Mouse (Mus musculus): Measurements from ENCODE around the gene Terf2.

Gene Terf2

DNA sequence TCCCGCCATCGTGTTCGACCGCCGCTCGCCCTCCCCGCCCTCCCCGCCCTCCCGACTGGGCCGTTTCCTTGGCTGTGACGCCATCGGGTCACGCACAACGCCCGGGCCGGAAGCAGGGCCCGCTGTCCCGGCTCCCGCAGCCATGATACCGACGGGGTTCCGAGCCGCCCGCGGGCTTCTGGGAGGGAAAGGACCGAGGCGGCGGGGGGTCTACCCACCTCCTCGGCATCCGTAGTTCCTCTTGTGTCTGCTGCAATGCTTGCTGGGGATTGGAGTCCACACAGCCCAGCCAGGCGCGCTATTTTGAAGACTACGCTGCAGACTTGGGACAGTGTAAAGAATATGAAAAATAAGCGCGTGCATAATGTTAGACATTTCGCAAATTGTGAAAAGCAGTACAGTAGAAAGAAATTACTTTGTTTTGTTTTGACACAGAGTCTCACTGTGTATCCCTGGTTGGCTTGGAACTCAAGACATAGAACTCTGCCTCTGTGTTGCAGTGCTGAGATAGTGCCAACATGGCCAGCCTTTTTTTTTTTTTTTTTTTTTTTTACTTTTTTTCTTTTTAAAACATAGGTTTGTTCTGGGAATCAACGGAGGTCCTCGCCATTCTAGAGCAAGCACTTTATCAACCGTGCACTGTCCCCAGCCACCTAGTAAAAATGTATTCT, at the start of gene Terf2:
Gene Terf2, minus strand, starts transcription at position 182 of the 671 bp plus-strand sequence.
- in situ Hi-C loops (cut with MboI; ENCODE audit: low pct_unique_long_range_greater_than_20kb in 1 of 2, low sequenced_read_pairs in 2 of 2, unreplicated experiment in 1 of 2): no loop called here

DNA sequence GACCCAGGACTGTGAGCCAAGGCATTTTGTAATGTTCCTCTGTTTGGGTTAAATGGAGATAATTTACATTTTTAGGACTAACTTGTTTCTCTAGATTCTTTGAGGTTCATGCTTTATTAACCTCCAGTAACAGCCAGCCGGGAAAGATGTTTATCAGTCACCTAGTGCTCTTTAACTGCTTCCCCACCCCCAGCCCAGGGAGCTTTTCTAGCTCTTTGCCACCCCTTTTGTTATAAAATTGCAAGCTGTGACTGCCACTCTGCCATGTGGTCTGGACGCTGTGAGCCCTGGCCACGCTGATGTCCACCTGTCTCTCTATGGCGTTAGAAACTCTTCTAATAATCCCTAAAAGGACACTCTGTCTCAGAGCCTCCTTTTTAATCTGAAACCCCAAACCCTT, 47.2 kb upstream of the Terf2 start:
- in situ Hi-C loops (cut with MboI; ENCODE audit: low pct_unique_long_range_greater_than_20kb in 1 of 2, low sequenced_read_pairs in 2 of 2, unreplicated experiment in 1 of 2): no loop called here

GRCm38 (mm10) chr8:107142539-107142938, 46.2 kb upstream of the Terf2 start:
- in situ Hi-C loops (cut with MboI; ENCODE audit: low pct_unique_long_range_greater_than_20kb in 1 of 2, low sequenced_read_pairs in 2 of 2, unreplicated experiment in 1 of 2): no loop called here

DNA sequence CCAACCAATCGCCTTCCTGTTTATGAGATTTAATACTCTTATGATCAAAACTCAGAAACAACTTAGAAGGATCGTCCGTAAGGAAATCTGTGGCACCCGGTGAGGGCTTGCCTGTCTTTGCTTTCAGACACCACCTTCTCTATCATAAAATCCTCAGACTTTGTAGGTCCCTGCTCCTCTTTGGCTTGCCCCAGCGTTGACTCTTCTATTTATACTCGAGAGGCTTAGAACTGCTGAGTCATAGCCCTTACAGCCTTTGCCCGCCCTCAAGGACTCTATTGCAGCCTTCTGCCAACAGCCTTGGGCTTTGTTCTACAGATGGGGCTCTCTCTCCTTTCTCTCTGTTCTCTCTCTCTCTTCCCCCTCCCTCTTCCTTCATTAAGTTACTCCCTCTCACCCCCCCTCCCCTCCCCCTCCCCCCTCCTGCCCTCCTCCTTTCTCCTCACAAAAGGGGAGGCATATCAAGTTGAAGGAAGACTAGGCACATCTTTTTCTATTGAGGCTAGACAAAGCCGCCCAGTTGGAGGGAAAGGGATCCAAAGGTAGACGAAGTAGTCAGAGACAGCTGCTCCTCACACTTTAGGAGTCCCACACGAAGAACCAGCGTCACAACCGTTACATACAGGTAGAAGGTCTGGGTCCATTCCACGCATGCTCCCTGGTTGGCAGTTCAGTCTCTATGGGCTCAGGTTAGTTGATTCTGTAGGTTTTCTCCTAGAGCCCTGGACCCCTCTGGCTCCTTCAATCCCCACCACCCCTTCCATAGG, 43.5 kb upstream of the Terf2 start:
- in situ Hi-C loops (cut with MboI; ENCODE audit: low pct_unique_long_range_greater_than_20kb in 1 of 2, low sequenced_read_pairs in 2 of 2, unreplicated experiment in 1 of 2): no loop called here

GRCm38 (mm10) chr8:107138338-107138737, 42.0 kb upstream of the Terf2 start:
- in situ Hi-C loops (cut with MboI; ENCODE audit: low pct_unique_long_range_greater_than_20kb in 1 of 2, low sequenced_read_pairs in 2 of 2, unreplicated experiment in 1 of 2): no loop called here

- in situ Hi-C loops (cut with MboI; ENCODE audit: low pct_unique_long_range_greater_than_20kb in 1 of 2, low sequenced_read_pairs in 2 of 2, unreplicated experiment in 1 of 2): no loop called here
Observed at GRCm38 (mm10) chr8:107137591-107137990, 41.2 kb upstream of the Terf2 start.

DNA sequence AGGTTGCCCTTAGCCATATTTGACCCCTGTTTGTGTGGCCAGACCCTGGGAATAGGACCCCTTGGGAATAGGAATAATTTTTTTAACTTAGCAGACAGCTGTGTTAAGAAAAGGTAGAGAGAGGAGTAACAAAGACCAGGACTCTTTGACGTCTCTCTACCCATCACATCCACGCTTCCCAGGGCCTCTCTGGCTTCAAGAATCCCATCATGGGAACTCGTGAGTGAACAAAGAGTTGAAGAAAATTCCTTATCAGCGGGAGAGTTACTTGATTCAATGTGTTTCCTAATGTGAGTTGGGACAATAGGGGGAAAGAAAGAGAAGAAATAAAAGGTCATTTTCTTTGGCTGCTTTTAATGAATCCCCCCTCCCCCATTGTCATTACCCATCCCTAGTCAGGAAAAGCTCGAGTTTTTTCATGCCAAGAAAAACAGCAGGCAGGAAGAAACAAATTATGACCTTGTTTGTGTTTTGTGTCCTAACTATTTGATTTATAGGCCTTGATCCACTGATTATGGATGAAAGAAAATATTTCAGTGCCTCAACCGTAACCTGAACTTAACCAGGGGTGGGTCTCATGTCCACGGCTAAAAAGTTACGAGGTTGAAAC, 39.8 kb upstream of the Terf2 start:
- in situ Hi-C loops (cut with MboI; ENCODE audit: low pct_unique_long_range_greater_than_20kb in 1 of 2, low sequenced_read_pairs in 2 of 2, unreplicated experiment in 1 of 2): no loop called here

- in situ Hi-C loops (cut with MboI; ENCODE audit: low pct_unique_long_range_greater_than_20kb in 1 of 2, low sequenced_read_pairs in 2 of 2, unreplicated experiment in 1 of 2): no loop called here
Observed at GRCm38 (mm10) chr8:107133881-107134280, 37.5 kb upstream of the Terf2 start.

DNA sequence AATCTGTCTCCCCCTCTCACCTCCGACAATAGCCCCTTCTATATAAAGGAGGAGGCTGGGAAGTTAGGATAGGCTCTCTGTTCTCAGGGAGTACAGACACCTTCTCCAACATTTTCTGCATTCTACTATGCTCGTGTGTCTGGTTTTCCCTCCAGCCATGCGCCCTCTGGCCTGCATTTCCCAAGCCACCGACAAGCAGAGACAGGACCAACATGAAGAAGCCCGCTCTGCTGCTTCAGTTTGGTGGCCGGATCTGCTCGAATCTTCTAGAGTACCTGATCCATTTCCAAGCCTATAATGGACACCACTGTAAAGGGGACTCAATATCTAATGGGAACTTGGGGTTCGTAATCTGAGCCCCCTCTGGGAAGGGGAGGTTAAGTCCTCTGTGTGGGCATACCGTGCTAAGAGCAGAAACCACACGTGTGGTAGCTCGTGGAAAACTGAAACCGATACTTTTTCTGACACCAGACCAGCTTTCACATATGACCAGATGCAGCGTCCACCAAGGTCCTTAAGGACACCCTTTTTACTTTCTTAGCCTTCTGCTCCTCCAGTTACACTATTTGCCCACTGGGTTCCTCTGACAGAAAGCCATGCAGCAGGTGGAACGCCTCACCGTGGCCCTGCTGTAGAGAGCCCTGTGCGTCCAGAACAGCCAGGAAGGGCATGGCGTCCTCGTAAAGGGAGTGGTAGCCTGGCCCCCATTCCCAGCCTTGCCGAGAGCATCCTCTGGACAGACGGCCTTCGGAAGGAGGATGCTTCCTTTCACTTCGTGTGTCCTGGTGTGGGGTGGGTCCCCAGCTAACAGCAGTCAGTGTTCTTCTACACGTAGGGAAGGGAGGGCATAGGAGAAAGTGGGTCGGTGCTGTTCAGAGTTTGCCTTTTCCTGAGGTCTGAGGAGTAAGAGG, 36.5 kb upstream of the Terf2 start:
- in situ Hi-C loops (cut with MboI; ENCODE audit: low pct_unique_long_range_greater_than_20kb in 1 of 2, low sequenced_read_pairs in 2 of 2, unreplicated experiment in 1 of 2): no loop called here

DNA sequence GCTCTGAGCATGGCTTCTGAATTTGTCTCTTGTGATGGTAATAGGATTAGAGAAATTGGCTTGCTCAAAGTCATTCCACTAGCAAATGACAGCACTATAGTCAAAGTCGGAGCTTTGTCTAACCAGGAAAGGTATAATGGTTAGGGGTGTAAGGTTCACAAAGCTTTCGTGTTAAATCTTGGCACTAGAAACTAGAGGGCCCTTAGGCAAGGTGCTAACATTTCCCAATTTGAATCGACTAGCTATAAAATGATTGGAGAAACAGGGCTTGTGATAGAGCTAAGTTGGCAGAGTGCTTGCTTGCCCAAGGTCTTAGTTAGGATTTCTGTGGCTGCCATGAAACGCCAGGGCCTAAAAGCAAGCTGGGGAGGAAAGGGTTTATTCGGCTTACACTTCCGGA, 33.7 kb upstream of the Terf2 start:
- in situ Hi-C loops (cut with MboI; ENCODE audit: low pct_unique_long_range_greater_than_20kb in 1 of 2, low sequenced_read_pairs in 2 of 2, unreplicated experiment in 1 of 2): no loop called here

DNA sequence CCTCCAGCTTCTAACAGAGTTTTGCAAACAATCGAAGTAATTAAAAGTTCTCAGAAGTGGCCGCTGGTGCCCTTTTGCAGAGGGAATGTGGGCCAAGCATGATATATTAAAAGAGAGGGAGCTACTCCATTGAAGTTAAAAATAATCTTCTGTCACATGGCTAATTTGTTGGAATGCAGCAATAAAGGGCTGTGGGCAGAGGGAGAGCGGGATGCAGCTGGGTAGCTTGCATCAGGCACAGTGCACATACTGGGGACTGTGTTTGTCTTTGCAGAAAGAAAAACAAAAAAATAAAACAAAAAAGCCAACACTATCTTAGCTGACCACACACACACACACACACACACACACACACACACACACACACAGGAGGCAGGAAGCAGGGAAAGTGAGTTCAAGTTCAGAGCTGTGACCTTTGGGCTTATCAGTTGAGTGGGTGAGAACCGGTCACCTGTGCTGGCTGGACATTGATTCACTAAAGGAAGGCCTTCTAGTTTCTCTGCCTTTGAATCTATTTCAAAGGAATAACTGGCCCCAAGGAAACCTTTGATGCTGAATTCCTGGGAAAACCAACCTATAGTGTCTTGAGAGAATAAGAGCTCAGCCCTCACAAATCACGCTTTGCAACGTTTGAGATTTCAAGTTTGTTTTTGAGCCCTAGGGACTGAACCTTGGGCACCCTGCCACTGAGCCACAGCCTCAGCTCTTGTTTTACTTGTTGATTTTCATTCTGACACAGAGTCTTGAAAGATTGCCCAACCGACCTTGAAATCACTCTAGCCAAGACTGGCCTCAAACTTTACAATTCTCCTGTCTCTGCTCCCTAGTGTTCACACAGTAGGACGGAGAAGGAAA, 33.1 kb upstream of the Terf2 start:
- in situ Hi-C loops (cut with MboI; ENCODE audit: low pct_unique_long_range_greater_than_20kb in 1 of 2, low sequenced_read_pairs in 2 of 2, unreplicated experiment in 1 of 2): no loop called here

DNA sequence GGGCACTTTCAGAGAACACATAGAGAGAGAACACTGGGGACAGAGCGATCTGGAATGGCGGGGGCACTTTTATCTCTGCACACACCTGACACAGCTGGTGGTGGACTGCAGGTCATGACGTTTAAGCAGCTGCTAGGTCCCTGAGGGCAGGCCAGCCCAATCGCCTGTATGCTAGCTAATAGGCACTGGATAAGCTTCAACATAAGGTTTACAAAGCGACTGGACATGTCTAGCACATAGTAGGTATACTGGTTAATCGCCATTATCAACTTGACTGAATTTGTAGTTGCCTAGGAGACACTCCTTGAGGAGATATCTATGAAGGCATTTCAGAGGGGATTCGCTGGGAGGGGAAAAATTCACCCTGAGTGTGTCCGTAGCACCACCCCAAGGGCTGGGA, 28.0 kb upstream of the Terf2 start:
- in situ Hi-C loops (cut with MboI; ENCODE audit: low pct_unique_long_range_greater_than_20kb in 1 of 2, low sequenced_read_pairs in 2 of 2, unreplicated experiment in 1 of 2): loop anchor here in 1 of 2 experiments (5.0 kb wide), 1 partner anchor 43 kb away; no protein-coding TSS in a partner anchor

- in situ Hi-C loops (cut with MboI; ENCODE audit: low pct_unique_long_range_greater_than_20kb in 1 of 2, low sequenced_read_pairs in 2 of 2, unreplicated experiment in 1 of 2): loop anchor here in 1 of 2 experiments (5.0 kb wide), 1 partner anchor 44 kb away; no protein-coding TSS in a partner anchor
Observed at GRCm38 (mm10) chr8:107123063-107123614, 26.8 kb upstream of the Terf2 start.

DNA sequence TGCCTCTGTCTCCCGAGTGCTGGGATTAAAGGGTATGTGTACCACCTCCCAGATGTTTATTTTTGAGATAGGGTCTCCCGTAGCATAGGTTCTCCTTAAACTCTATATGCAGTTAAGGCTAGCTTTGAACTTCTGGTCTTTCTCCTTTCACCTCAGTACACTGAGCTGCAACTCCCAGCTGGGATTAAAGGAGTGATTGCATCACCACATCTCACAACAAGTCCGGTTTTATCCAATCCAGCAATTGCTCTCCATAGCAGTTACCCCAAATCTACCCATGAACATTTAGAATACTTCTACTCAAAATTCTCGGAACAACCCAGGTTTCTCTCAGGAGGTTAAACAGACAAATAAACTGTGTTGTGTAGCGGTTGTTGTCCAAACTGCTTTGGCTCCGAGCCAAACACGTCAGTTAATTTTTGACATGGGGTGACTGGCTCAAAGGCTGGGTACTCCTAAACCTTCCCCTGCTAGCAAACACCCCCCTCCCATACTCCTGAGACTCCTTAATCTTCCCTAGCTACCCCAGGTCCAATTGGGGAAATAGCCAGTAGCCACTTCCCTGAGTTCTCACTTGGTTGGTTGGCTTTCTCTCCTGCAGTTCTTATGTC, 25.4 kb upstream of the Terf2 start:
- in situ Hi-C loops (cut with MboI; ENCODE audit: low pct_unique_long_range_greater_than_20kb in 1 of 2, low sequenced_read_pairs in 2 of 2, unreplicated experiment in 1 of 2): loop anchor here in 1 of 2 experiments (5.0 kb wide), 1 partner anchor 46 kb away; no protein-coding TSS in a partner anchor

- in situ Hi-C loops (cut with MboI; ENCODE audit: low pct_unique_long_range_greater_than_20kb in 1 of 2, low sequenced_read_pairs in 2 of 2, unreplicated experiment in 1 of 2): loop anchor here in 1 of 2 experiments (5.0 kb wide), 1 partner anchor 46 kb away; no protein-coding TSS in a partner anchor
Observed at GRCm38 (mm10) chr8:107120806-107121205, 24.5 kb upstream of the Terf2 start.

DNA sequence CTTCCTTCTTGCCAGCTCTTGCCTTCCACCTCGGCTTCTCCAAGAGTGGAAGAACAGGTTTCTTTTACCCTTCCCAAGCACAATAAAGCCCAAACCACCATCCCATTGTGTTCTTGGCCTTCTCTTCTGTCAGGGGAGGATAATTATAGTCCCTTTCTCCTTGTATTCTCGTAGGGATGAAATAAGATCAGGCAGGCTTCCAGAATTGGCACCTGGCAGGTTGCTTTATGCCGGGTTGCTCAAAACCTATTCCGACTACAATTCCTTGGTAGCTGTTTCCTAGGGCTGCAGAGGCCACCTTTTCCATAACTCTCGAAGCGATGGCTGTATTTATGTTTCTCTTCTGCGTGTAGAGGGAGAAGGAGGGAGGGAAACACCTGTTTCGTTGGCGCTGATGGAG, 23.1 kb upstream of the Terf2 start:
- in situ Hi-C loops (cut with MboI; ENCODE audit: low pct_unique_long_range_greater_than_20kb in 1 of 2, low sequenced_read_pairs in 2 of 2, unreplicated experiment in 1 of 2): loop anchor here (10.0 kb wide), 2 partner anchors 65 to 205 kb away; no protein-coding TSS in a partner anchor

GRCm38 (mm10) chr8:107118803-107119233, 22.5 kb upstream of the Terf2 start:
- in situ Hi-C loops (cut with MboI; ENCODE audit: low pct_unique_long_range_greater_than_20kb in 1 of 2, low sequenced_read_pairs in 2 of 2, unreplicated experiment in 1 of 2): loop anchor here (10.0 kb wide), 2 partner anchors 66 to 206 kb away; no protein-coding TSS in a partner anchor
